Mouse (Mus musculus) stomach, embryonic 14.5 days (tissue): ENCODE results near the gene Cpt2. TPM values are rescaled to one million over a fixed set of nuclear protein-coding genes. Genes with fewer than 3 reads are reported as not detected.
A peak's percentile ranks its signal among the peaks of the same experiment; 100 is the strongest.

Experiments
- ATAC-seq: fragments of 200-750 bp; cut with Nextera tagmentation; 2 replicates; pipeline ENCODE4 v1.8.0; 2017; ENCODE audit warnings: low read depth, moderate TSS enrichment; ENCODE audit not compliant: insufficient number of reproducible peaks, insufficient read depth, low FRiP score
- H3K27ac ChIP-seq: fragments of 300-500 bp; sonication (generic); 2 replicates; pipeline ENCODE4 v1.5.1; 2014; ENCODE audit warnings: mild to moderate bottlenecking, low read length, moderate library complexity, mixed read lengths
- H3K27me3 ChIP-seq: fragments of 300-500 bp; sonication (generic); 2 replicates; pipeline ENCODE4 v1.6.1; 2014; ENCODE audit warnings: low read length, control low read depth, mixed read lengths; ENCODE audit not compliant: control insufficient read depth, insufficient read depth
- H3K36me3 ChIP-seq: fragments of 300-500 bp; sonication (generic); 2 replicates; pipeline ENCODE4 v1.6.1; 2014; ENCODE audit warnings: mild to moderate bottlenecking, control low read depth, low read length, moderate library complexity, mixed read lengths; ENCODE audit not compliant: control insufficient read depth, insufficient read depth
- H3K4me1 ChIP-seq: fragments of 300-500 bp; sonication (generic); 2 replicates; pipeline ENCODE4 v1.6.1; 2014; ENCODE audit warnings: low read length, control low read depth, mixed read lengths; ENCODE audit not compliant: control insufficient read depth, insufficient read depth
- H3K4me2 ChIP-seq: fragments of 300-500 bp; sonication (generic); replicated peaks from 2 replicates; pipeline ENCODE4 v1.6.1; 2014; ENCODE audit warnings: low read depth, low read length, control low read depth
- H3K4me3 ChIP-seq: fragments of 300-500 bp; sonication (generic); 2 replicates; pipeline ENCODE4 v1.5.1; 2014; ENCODE audit warnings: low read depth, low read length, control low read depth
- H3K9ac ChIP-seq: fragments of 300-500 bp; sonication (generic); replicated peaks from 2 replicates; pipeline ENCODE4 v1.6.1; 2014; ENCODE audit warnings: low read depth, mild to moderate bottlenecking, control low read depth, low read length, moderate library complexity, mixed read lengths
- H3K9me3 ChIP-seq: fragments of 300-500 bp; sonication (generic); 2 replicates; pipeline ENCODE4 v1.6.1; 2016; ENCODE audit warnings: low read depth, low read length, control low read depth; ENCODE audit not compliant: control insufficient read depth
- WGBS: fragments of 180-500 bp; shearing (Covaris S2); extraction: QIAGEN DNeasy Blood & Tissue Kit; methylation state at CpG from one replicate; pipeline ENCODE4 v1.1.7; 2014; 5-methylcytosine and 5-hydroxymethylcytosine counted together
- polyA plus RNA-seq: library from polyadenylated mRNA; unstranded; fragments of >200 nt; fragmentation: Nextera tagmentation; extraction: Ambion mirVana; gene quantifications from 2 replicates; pipeline ENCODE4 v1.2.1, GENCODE M21; 2014

The Cpt2 gene
- polyA plus RNA-seq = 44.2 and 48.3 TPM in 2 replicates

DNA sequence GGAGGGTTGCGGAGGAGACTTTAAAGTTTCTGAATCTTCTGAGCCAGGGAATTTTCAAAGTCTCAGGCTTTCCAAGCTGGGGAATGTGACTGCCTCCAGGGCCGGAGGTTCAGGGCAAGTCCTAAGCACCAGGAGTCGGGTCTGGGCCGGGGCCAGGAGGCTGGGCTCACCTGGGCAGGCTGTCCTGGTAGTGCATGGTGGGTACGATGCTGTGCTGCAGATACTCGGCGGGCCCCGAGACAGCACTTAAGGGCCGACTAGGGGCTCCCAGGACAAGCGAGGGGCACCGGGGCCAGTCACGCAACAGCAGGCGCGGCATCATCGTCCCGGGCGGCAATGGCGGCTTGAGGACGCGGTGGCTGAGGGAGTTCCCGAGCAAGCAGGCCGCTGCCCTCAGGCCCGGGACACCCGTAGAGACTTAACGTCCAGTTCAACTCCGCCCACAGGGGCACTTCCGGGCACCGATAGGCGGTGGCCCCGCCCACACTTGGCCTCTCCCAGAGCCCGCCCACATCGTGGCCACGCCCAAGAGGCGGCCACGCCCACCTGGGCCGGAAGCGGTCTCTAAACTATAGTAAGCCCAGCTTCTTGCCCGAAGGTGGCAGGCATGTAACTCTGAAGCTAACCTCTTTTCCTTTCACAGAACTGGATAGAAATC is at the start of gene Cpt2:
Cpt2 (minus strand) TSS at position 466 of the 658 bp plus-strand sequence.
- Histone ChIP-seq H3K4me1 (peaks cover 14% of the 10 kb centered on the region; the same call in 1 of the 2 replicates), H3K4me2 (peak within 1 kb of the TSS; percentile 72), H3K36me3 (no peaks in the 10 kb centered on the region), H3K27me3 (no peaks in the 10 kb centered on the region), H3K9me3 (no peaks in the 10 kb centered on the region), H3K27ac (peak within 1 kb of the TSS; percentile 79; the same call in 1 of the 2 replicates), H3K9ac (peak within 1 kb of the TSS; percentile 89), H3K4me3 (peak within 1 kb of the TSS; percentile 87)
- ATAC-seq = peak; percentile 96
- WGBS = under 1% methylated on average over 38 of the region's 38 CpGs

GRCm38 (mm10) chr4:107971162-107971561 is 47.8 kb upstream of the Cpt2 start:
- no peaks in the 10 kb centered on the region for H3K4me1 ChIP-seq
- ATAC-seq = no peak
- no peak overlapping the region for H3K9ac ChIP-seq
- no peak overlapping the region for H3K27ac ChIP-seq
- no peak overlapping the region for H3K4me2 ChIP-seq
- H3K36me3 ChIP-seq = no peaks in the 10 kb centered on the region
- WGBS = 88% methylated on average over 1 of the region's 1 CpGs
- H3K27me3 ChIP-seq = no peaks in the 10 kb centered on the region
- no peak overlapping the region for H3K4me3 ChIP-seq
- H3K9me3 ChIP-seq = no peaks in the 10 kb centered on the region

GRCm38 (mm10) chr4:107969781-107970180 is 46.4 kb upstream of the Cpt2 start:
- Histone ChIP-seq H3K4me1 (no peaks in the 10 kb centered on the region), H3K4me3 (no peak overlapping the region), H3K27me3 (no peaks in the 10 kb centered on the region), H3K9ac (no peak overlapping the region), H3K36me3 (no peaks in the 10 kb centered on the region), H3K27ac (no peak overlapping the region), H3K9me3 (no peaks in the 10 kb centered on the region), H3K4me2 (no peak overlapping the region)
- no peak for ATAC-seq

- no peak within 1 kb of the TSS for H3K9ac ChIP-seq
- H3K27me3 ChIP-seq = no peaks in the 10 kb centered on the region
- no peak for ATAC-seq
- no peaks in the 10 kb centered on the region for H3K9me3 ChIP-seq
- H3K4me1 ChIP-seq = no peaks in the 10 kb centered on the region
- H3K27ac ChIP-seq = no peak within 1 kb of the TSS
- no peaks in the 10 kb centered on the region for H3K36me3 ChIP-seq
- 82% methylated on average over 16 of the region's 16 CpGs for WGBS
- H3K4me3 ChIP-seq = no peak within 1 kb of the TSS
- no peak within 1 kb of the TSS for H3K4me2 ChIP-seq
Measured at GRCm38 (mm10) chr4:107967966-107968682, 44.7 kb upstream of the Cpt2 start, which contains the start of gene Slc1a7. Slc1a7 (plus strand) TSS chr4:107968332.

DNA sequence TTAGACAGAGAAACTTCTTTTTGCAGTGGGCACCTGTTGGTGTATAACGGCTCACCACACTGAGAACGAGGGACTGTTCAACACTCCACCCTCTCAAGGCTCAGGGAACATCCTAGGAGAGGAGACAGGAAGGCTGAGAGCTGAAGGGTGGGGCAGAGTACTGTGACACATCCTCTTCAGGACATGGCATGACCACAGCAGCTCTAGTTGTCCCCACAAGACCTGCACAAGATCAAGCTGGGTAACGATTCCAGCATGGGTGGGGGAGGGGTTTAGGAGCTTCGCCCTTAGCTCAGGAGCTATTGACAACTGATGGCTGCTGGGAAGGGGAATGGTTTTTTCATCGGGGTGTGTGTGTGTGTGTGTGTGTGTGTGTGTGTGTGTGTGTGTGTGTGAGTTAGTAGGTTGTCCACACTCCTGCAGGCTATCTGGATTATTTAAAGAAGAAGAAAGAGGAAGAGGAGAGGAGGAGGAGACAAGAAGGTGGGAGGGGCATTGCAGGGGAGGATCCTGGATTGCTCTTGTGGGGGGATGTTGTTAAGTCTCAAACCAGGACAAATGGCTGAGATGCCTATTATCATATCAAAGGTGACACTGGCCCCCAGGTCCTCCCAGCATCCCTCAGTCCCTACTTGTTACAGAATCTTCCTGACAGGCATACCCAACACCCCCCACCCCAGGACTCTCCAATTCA is 43.2 kb upstream of the Cpt2 start:
- 48% methylated on average over 5 of the region's 5 CpGs for WGBS
- no peak for ATAC-seq
- H3K4me2 ChIP-seq = no peak overlapping the region
- peaks cover 9% of the 10 kb centered on the region; the same call in 1 of the 2 replicates for H3K4me1 ChIP-seq
- H3K27ac ChIP-seq = no peak overlapping the region
- no peaks in the 10 kb centered on the region for H3K9me3 ChIP-seq
- H3K36me3 ChIP-seq = no peaks in the 10 kb centered on the region
- H3K4me3 ChIP-seq = no peak overlapping the region
- H3K9ac ChIP-seq = no peak overlapping the region
- H3K27me3 ChIP-seq = no peaks in the 10 kb centered on the region

- H3K9ac ChIP-seq = no peak overlapping the region
- H3K36me3 ChIP-seq = no peaks in the 10 kb centered on the region
- 83% methylated on average over 2 of the region's 2 CpGs for WGBS
- peaks cover 9% of the 10 kb centered on the region; the same call in 1 of the 2 replicates for H3K4me1 ChIP-seq
- no peaks in the 10 kb centered on the region for H3K9me3 ChIP-seq
- H3K27me3 ChIP-seq = no peaks in the 10 kb centered on the region
- H3K4me2 ChIP-seq = no peak overlapping the region
- H3K4me3 ChIP-seq = no peak overlapping the region
- no peak for ATAC-seq
- no peak overlapping the region for H3K27ac ChIP-seq
Measured at GRCm38 (mm10) chr4:107962792-107963191, 39.4 kb upstream of the Cpt2 start.

DNA sequence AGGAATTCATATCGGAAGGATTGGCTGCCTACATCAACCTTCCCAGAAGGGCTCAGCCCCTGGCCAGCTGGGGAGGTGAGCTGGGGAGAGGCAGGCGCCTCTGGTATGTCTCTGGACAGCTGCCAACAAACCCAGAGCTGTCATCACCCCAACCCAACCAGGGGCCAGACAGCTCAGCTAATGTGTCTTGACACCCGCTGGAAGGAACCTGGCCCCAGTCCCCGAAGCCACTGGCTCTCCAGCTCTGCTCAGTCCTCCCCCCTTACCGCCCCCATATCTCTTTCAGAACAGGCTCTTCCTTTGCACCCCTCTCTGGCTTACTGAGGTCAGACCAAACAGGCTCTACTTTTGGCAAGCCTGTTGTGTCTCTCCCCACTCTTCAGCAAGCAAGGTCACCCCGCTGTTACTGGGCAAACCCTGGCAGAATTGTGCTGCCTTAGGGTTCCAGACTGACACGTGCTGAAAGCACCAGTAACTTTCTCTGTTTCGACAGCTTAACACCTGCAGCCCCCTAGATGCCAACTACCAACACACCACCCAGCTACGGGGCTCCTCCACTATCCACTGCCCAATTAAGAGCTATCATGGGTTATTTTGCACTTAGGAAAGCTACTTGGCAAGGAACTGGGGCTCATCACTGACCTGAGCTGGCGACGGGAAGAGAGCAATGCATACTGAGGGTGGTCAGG is 38.8 kb upstream of the Cpt2 start:
- H3K4me3 ChIP-seq = no peak overlapping the region
- 52% methylated on average over 11 of the region's 11 CpGs for WGBS
- H3K4me1 ChIP-seq = peaks cover 9% of the 10 kb centered on the region; the same call in 1 of the 2 replicates
- H3K4me2 ChIP-seq = no peak overlapping the region
- H3K27ac ChIP-seq = no peak overlapping the region
- no peaks in the 10 kb centered on the region for H3K27me3 ChIP-seq
- no peaks in the 10 kb centered on the region for H3K36me3 ChIP-seq
- no peaks in the 10 kb centered on the region for H3K9me3 ChIP-seq
- ATAC-seq = no peak
- H3K9ac ChIP-seq = no peak overlapping the region

DNA sequence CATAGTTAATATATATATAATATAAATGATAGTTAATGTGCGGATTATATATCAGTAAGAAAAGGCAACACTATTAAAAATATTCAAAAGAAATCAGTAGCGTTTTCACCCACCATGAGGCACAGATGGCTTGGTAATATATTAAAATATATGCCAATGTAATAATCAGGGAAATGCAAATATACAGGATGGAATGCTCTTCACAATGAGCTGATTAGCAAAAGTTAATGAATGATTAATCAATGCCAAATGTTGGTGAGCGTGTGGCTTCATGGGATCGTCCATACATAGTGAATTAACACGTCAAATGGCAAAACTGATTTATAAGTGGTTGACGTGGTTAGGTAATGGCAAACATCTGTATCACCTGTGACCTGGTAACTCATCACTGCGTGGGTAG is 35.1 kb upstream of the Cpt2 start:
- H3K4me1 ChIP-seq = peaks cover 9% of the 10 kb centered on the region; the same call in 1 of the 2 replicates
- H3K27ac ChIP-seq = no peak overlapping the region
- H3K36me3 ChIP-seq = no peaks in the 10 kb centered on the region
- H3K9me3 ChIP-seq = no peaks in the 10 kb centered on the region
- no peak overlapping the region for H3K4me2 ChIP-seq
- H3K27me3 ChIP-seq = no peaks in the 10 kb centered on the region
- no peak overlapping the region for H3K4me3 ChIP-seq
- no peak overlapping the region for H3K9ac ChIP-seq
- no peak for ATAC-seq
- 83% methylated on average over 7 of the region's 7 CpGs for WGBS
